Mouse (Mus musculus) ES-Bruce4 (cell line): Measurements from ENCODE around the gene Exoc3. TPM values are rescaled to one million over a fixed set of nuclear protein-coding genes. Genes with fewer than 3 reads are reported as not detected.

Experiments used
- H3K27ac ChIP-seq: 2 replicates; pipeline ENCODE4 v1.5.1; 2012; ENCODE audit warnings: low read length, inconsistent platforms; ENCODE audit not compliant: insufficient read depth
- H3K27me3 ChIP-seq: 2 replicates; pipeline ENCODE4 v1.6.1; 2012; ENCODE audit warnings: mild to moderate bottlenecking, low read length, inconsistent platforms; ENCODE audit not compliant: control insufficient read depth, poor library complexity, insufficient read depth, severe bottlenecking
- H3K36me3 ChIP-seq: 2 replicates; pipeline ENCODE4 v1.6.1; 2012; ENCODE audit warnings: inconsistent platforms, mild to moderate bottlenecking, low read length, moderate library complexity; ENCODE audit not compliant: control insufficient read depth, poor library complexity, insufficient read depth, severe bottlenecking
- H3K4me1 ChIP-seq: one replicate; pipeline ENCODE4 v1.8.1; 2011; ENCODE audit warnings: low read length; ENCODE audit not compliant: control insufficient read depth, insufficient read depth
- H3K4me3 ChIP-seq: 2 replicates; pipeline ENCODE4 v1.5.1; 2011; ENCODE audit warnings: low read depth, mild to moderate bottlenecking, low read length
- H3K9ac ChIP-seq: 2 replicates; pipeline ENCODE4 v1.6.1; 2012; ENCODE audit warnings: low read depth, mild to moderate bottlenecking, inconsistent platforms; ENCODE audit not compliant: poor library complexity, severe bottlenecking
- H3K9me3 ChIP-seq: replicated peaks from 2 replicates; pipeline ENCODE4 v1.6.1; 2012; ENCODE audit warnings: mild to moderate bottlenecking, low read length, inconsistent platforms; ENCODE audit not compliant: control insufficient read depth, poor library complexity, insufficient read depth, severe bottlenecking
- CTCF ChIP-seq: IDR thresholded peaks from one replicate; pipeline ENCODE4 v1.8.1; 2011; ENCODE audit warnings: low read depth, low read length
- EP300 ChIP-seq: IDR thresholded peaks from 2 replicates; pipeline ENCODE4 v1.6.1; 2011; ENCODE audit warnings: low read depth, low read length; ENCODE audit not compliant: insufficient read depth
- POLR2A ChIP-seq: IDR thresholded peaks from one replicate; pipeline ENCODE4 v1.8.1; 2011; ENCODE audit warnings: low read length; ENCODE audit not compliant: insufficient read depth
- polyA plus RNA-seq: library from polyadenylated mRNA; stranded (reverse); fragments of >200 nt; gene quantifications from 2 replicates; pipeline ENCODE4 v1.2.4, GENCODE M21; 2011; ENCODE audit warnings: low read depth; ENCODE audit not compliant: missing spikeins, insufficient read depth, insufficient read length

Gene Exoc3
- polyA plus RNA-seq, 1 experiment = 48.9 TPM

- Histone ChIP-seq H3K27ac (no peak overlapping the region), H3K4me1 (no peaks in the 10 kb centered on the region), H3K36me3 (no peaks in the 10 kb centered on the region), H3K4me3 (no peak overlapping the region), H3K9ac (no peak overlapping the region), H3K27me3 (no peaks in the 10 kb centered on the region; the same call in 1 of the 2 replicates), H3K9me3 (no peaks in the 10 kb centered on the region)
- TF ChIP-seq EP300 (no peak), CTCF (no peak), POLR2A (no peak)
Measured at GRCm38 (mm10) chr13:74127571-74127970, 81.0 kb downstream of the Exoc3 start.

- H3K27ac ChIP-seq = no peak overlapping the region
- no peaks in the 10 kb centered on the region for H3K4me1 ChIP-seq
Measured at GRCm38 (mm10) chr13:74122632-74123031, 85.9 kb downstream of the Exoc3 start.

GRCm38 (mm10) chr13:74121795-74122330, 86.7 kb downstream of the Exoc3 start:
- H3K36me3 ChIP-seq = no peaks in the 10 kb centered on the region
- no peak overlapping the region for H3K27ac ChIP-seq
- no peak overlapping the region for H3K4me3 ChIP-seq
- no peaks in the 10 kb centered on the region for H3K9me3 ChIP-seq
- H3K4me1 ChIP-seq = no peaks in the 10 kb centered on the region
- no peak overlapping the region for H3K9ac ChIP-seq
- TF ChIP-seq CTCF = no peak
- no peak for TF ChIP-seq EP300
- no peak for TF ChIP-seq POLR2A
- H3K27me3 ChIP-seq = no peaks in the 10 kb centered on the region; the same call in 1 of the 2 replicates

More at GRCm38 (mm10) chr13:74122632-74123031, 85.9 kb downstream of the Exoc3 start:
- Histone ChIP-seq H3K36me3 (no peaks in the 10 kb centered on the region), H3K9me3 (no peaks in the 10 kb centered on the region), H3K27me3 (no peaks in the 10 kb centered on the region; the same call in 1 of the 2 replicates), H3K4me3 (no peak overlapping the region), H3K9ac (no peak overlapping the region)
- TF ChIP-seq POLR2A (no peak), EP300 (no peak), CTCF (no peak)

- no peak within 1 kb of the TSS for H3K27ac ChIP-seq
- H3K4me1 ChIP-seq = no peaks in the 10 kb centered on the region
- no peak for TF ChIP-seq EP300
- no peak for TF ChIP-seq CTCF
- TF ChIP-seq POLR2A = no peak
- H3K27me3 ChIP-seq = no peaks in the 10 kb centered on the region; the same call in 1 of the 2 replicates
- no peak within 1 kb of the TSS for H3K9ac ChIP-seq
- H3K4me3 ChIP-seq = peak within 1 kb of the TSS; percentile 24
- no peaks in the 10 kb centered on the region for H3K9me3 ChIP-seq
- no peaks in the 10 kb centered on the region for H3K36me3 ChIP-seq
Measured at GRCm38 (mm10) chr13:74121141-74121602, 87.4 kb downstream of the Exoc3 start, which contains the start of gene Slc9a3. Gene Slc9a3 (plus strand): TSS chr13:74121457.

Other genes starting within 250 kb of the Exoc3 start
- gene Zdhhc11, start 244.9 kb downstream of the Exoc3 start, polyA plus RNA-seq = not detected in 2 replicates
- gene Tppp, start 199.3 kb downstream of the Exoc3 start, polyA plus RNA-seq = 0.14 and 0.51 TPM in 2 replicates
- gene Cep72, start 146.4 kb downstream of the Exoc3 start, polyA plus RNA-seq = 39.8 and 48.9 TPM in 2 replicates
- gene Slc9a3, start 87.3 kb downstream of the Exoc3 start, polyA plus RNA-seq = not detected in 2 replicates
- gene Ahrr, start 83.6 kb upstream of the Exoc3 start, polyA plus RNA-seq = 0.37 and 1.7 TPM in 2 replicates
- gene Pdcd6, start 108.8 kb upstream of the Exoc3 start, polyA plus RNA-seq = 88.7 and 97.1 TPM in 2 replicates
- gene Sdha, start 141.5 kb upstream of the Exoc3 start, polyA plus RNA-seq = 219 and 239 TPM in 2 replicates
- 55.8 TPM in 2 replicates for gene Ccdc127, start 141.6 kb upstream of the Exoc3 start, polyA plus RNA-seq
- not detected in 2 replicates for gene Lrrc14b, start 155.3 kb upstream of the Exoc3 start, polyA plus RNA-seq
- gene Zfp72, start 182.1 kb upstream of the Exoc3 start, polyA plus RNA-seq = 4.9 and 5.9 TPM in 2 replicates
- gene Ftl1-ps1, start 191.0 kb upstream of the Exoc3 start, polyA plus RNA-seq = 599 and 638 TPM in 2 replicates